Mouse (Mus musculus) spleen, postnatal 36 days (tissue): ENCODE results near the gene Bysl.
"Not testable (repeated sequence)": the region's sequence is repeated elsewhere in the genome, so short reads cannot be mapped to it uniquely, and the experiment has no call there.

ENCODE experiments used
- DNase-seq, 2 experiments: peaks; one replicate each; pipeline ENCODE4 v3.0.0; 2022; ENCODE audit warnings: low spot score in 2 of 2, mixed read lengths in 1 of 2

Bysl gene

GRCm38 (mm10) chr17:47610849-47611660 lies at the start of gene Bysl, which contains the start of the genes Med20 and Gm20517:
Bysl (minus strand) TSS chr17:47611492.
Med20 (plus strand) TSS chr17:47611582.
Gm20517 (plus strand) TSS chr17:47611589.
- peak; percentile 94 to 96 for DNase-seq

GRCm38 (mm10) chr17:47658741-47659243 lies 47.5 kb upstream of the Bysl start:
- DNase-seq, result no peak

DNA sequence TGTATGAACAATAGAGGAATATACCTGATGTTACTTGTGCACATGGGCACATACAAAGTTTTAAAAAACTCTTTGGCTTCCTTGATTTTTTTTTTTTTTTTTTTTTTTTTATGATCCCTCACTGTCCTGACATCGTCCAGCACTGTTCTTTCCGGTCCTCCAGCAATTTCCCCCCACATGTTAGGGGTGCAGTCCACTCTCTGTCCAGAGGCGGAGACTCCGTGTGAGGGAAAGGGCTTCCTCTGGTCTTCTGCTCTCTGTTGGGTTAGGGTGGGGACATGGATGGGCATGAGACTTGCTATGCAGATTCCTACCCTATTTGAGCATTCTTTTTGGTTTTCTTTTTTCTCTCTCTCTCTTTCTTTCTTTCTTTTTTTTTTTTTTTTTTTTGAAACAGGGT lies 46.6 kb upstream of the Bysl start:
- DNase-seq, result no peak

DNA sequence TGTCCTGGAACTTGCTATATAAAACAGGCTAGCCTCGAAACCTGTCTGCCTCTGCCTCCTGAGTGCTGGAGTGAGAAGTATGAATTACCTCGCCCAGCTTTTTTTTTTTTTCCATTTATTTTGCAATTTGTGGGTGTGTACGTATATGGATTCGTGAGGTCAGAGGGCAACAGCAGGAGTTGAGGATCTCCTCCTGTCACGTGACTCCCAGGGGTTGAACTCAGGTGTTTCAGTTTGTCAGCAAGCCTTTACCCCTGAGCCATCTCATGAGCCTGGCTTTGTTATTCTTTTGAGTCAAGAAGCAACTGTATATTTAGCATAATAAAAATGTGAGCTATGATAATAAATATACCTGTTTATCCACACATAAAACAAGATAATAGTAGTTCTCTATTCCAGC lies 44.4 kb upstream of the Bysl start:
- no peak for DNase-seq

GRCm38 (mm10) chr17:47654346-47654745 lies 43.1 kb upstream of the Bysl start:
- DNase-seq, result not testable (repeated sequence)

DNA sequence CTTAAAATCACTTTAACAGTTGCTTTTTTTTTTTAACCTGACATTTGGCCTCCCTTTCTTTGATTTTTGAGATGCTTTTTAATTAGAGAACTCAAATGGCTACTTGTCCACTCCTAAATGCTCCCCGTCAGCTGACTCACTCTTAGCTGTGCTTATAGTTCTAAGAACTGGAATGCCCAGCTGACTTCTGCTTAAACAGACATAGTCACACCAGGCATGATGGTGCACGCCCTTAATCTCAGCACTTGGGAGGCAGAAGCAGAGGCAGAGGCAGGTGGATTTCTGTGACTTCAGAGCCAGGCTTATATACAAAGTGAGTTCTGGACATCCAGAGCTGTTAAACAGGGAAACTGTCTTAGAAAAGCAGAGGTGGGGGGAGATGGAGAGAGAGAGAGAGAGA lies 40.7 kb upstream of the Bysl start:
- DNase-seq, result no peak

DNA sequence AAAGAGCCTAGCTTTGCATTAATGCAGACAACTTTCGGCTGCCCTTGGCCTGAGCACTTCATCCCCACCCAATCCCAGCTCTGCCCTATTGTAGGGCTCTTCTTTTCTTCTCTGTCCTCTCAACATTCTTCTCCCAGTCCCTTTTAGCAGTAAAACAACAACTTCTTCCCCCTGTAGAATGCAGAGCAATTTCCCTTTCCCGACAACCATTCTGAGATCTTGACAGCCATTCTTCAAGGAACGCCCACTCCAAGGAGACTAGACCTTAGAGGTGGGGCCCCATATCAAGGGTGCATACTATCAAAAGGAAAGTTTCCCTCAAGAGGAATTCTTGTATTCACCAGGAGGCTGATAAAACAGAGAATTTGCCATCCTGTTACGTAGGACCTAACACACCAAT lies 37.7 kb upstream of the Bysl start:
- no peak for DNase-seq

DNA sequence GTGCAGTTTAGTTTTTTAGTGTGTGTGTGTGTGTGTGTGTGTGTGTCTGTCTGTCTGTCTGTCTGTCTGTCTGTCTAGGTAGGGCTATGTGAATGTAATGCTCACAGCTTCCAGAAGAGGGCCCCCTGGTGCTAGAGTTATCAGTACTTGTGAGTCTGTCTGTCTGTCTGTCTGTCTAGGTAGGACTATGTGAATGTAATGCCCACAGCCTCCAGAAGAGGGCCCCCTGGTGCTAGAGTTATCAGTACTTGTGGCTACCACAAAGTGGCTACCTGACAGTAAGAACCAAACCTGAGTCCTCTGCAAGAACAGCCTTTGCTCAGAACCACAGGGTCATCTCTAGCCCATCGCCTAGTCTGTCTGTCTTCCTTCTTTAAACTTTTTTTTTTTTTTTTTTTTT lies 35.4 kb upstream of the Bysl start:
- DNase-seq, result peak; percentile 43 to 61

DNA sequence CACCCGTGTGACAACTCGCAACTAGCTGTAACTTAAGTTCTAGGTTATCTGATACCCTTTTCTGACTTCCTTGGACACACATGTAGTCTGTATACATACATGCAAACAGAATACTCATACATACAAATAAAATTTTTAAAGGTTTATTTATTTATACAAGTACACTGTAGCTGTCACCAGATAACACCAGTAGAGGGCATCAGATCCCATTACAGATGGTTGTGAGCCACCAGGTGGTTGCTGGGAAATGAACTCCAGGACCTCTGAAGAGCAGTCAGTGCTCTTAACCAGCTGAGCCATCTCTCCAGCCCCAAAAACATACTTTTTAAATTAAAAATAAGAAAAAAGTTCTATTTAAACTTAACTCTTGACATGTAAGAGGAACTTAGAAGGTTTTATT lies 31.7 kb upstream of the Bysl start:
- DNase-seq, result no peak

- no peak for DNase-seq
Measured at GRCm38 (mm10) chr17:47633999-47634770, 22.9 kb upstream of the Bysl start.

GRCm38 (mm10) chr17:47632181-47632840 lies 21.0 kb upstream of the Bysl start:
- no peak for DNase-seq

DNA sequence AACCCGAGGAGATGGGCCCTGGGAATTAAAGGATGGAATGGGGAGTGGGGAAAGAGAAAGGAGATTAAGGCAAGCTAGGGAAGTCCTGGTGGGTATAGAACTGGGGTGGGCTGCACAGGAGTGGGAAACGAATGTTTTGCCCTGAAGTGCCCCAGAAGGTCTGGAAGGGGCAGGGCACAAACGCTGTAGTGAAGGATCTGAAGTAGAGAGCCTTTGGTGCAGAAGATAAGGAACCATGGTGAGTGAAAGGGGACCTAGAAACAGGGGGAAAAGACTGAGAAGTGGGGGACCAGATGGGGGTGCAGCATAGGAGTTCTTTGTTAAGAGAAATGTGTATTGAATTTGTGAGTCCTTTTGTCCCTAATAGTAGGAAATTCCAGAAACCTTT lies 19.4 kb upstream of the Bysl start, which contains the start of gene Usp49:
Usp49 (plus strand) TSS at position 13 of the 388 bp plus-strand sequence.
- no peak for DNase-seq

DNA sequence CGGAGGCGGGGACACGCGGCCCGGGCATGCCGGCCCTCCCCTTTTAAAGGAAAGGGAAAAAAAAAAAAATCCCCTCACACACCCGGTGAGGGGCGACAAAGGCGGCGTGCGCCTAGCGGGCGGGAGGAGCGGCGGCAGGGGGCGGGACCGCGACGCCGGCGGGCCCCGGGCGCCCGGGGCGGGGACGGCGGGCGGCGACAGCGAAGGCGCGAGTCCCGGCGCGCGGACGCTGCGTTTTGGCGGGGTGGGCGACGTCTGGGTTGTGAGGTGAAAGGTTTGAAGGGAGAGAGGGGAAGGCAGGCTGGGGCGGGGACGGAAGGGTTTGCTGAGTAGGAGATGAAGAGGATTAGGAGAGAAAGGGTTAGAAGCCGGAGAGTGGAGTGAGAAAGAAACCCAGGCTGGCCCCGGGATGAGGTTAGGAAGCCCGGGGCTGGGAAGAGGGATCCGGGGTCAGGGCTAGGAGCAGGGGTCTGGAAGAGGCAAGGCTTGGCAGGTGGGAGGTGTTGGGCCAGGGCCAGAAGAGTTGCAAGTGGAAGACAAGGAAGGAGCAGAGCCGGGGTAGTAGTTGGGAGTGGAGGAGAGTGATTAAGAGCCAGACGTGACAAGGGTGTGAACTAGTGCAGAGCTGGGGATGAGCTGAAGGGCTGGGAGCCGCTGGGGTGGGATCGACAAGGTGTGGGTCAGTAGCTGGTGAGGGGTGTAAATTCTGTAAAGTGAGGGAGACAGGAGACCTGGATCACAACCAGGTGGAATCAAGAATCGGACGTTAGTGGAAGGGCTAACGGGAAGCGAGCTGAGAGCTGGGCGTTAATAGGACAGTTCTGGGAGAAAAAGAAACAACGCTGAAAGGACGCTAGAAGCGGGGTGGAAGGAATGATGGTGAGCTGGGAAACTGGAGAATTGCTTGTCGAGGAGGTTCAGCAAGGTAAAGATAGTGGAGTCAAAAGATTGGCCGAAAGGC lies 18.7 kb upstream of the Bysl start:
- peak; percentile 19 to 36 for DNase-seq

DNA sequence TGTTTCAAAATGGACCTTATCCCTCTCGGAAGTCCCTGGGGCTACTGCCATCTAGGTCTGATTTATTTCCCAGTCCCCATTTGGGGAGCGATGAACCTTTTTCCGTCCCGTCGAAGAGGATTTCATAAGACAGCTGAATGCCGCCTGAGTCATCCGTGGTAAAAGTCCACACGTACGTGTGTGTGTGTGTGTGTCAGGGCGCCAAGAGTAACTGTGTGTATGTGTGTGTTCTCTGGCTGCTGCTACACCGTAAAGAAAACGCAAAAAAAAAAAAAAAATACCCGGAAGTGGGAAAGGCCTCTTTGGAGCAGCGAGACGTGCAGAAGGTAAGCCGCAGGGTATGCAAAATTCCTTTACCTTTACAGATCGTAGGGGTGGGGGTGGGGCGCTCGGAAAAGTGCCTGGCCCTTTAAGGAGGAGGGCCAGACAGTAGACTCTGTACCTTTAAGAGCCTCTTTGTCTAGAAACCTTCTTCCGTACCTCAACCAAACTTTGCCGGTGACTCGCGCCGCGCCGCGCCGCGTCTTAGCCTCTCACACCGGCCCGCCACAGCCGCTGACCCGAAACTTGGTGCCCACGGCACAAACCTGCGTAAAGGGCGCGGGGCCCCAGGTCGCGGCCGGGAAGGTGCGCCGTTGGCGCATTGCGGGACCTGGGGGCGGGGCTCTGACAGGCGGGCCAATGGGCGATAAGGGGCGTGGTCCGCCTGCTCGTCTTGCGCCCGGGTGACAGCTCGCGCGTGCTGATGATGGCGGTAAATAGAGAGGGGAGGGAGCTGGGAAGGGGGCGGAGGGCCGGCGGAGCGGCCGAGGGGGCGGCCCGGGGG lies 17.8 kb upstream of the Bysl start:
- DNase-seq, result peak; percentile 93 to 94

DNA sequence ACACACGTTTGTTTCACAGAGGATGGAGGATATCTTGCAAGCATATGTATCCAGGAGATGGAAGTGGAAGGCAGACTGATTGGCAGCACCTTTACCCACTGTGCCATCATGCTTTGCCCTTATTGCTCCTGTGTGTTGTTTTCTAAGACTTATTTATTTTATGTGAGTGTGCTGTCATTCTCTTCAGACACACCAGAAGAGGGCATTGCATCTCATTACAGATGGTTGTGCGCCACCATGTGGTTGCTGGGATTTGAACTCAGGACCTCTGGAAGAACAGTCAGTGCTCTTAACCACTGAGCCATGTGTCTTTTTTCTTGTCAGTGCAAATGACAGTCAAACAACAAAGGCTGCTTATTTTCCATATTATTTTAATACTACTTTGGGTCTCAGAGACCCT lies 16.5 kb upstream of the Bysl start:
- no peak for DNase-seq

- no peak for DNase-seq
Measured at GRCm38 (mm10) chr17:47626031-47626430, 14.7 kb upstream of the Bysl start.

- DNase-seq, result no peak
Measured at GRCm38 (mm10) chr17:47625088-47625487, 13.8 kb upstream of the Bysl start.

DNA sequence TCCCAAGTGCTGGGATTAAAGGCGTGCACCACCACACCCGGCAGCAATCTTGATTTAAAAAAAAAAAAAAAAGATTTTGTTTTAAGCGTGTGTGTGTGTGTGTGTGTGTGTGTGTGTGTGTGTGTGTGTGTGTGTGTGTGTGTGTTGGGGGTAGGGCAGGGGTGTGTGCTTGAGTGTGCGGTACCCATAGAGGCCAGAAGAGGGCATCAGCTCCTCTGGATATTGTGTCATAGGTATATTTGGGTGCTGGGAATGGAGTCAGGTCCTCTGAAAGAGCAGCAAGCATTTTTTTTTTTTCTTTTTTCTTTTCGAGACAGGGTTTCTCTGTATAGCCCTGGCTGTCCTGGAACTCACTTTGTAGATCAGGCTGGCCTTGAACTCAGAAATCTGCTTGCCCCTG lies 13.3 kb upstream of the Bysl start:
- DNase-seq, result not testable (repeated sequence)

DNA sequence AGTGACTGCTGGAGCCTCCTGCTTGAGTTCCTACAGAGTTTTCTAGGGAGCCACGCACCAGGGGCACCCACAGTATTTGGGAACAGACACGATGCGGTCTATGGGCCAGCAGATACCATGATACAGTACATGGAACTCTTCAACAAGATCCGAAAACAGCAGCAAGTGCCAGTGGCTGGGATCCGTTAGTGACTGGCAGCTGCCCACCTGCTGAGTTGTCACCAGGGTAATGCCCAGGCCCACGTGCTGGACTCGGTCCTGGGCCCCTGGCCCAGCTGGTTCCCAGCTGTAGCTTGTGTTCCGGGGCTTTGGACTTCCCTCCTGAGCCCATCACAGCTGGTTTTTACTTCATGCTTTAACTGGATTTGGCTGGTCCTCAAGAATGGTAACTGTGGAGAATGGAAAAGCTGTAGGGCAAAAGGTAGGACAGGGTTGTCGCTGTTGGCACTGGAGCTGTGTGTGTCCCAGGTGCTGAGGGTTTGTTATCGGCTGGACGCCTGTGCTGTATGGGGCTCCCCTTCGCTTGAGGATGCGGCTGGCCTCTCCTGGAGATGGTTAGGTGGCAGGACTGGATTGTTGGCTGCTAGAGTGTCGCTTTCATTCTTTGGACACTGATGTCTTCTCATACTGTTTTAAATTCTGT lies 11.7 kb upstream of the Bysl start:
- no peak for DNase-seq
